Mouse (Mus musculus): ENCODE results near the gene Asap3.

DNA sequence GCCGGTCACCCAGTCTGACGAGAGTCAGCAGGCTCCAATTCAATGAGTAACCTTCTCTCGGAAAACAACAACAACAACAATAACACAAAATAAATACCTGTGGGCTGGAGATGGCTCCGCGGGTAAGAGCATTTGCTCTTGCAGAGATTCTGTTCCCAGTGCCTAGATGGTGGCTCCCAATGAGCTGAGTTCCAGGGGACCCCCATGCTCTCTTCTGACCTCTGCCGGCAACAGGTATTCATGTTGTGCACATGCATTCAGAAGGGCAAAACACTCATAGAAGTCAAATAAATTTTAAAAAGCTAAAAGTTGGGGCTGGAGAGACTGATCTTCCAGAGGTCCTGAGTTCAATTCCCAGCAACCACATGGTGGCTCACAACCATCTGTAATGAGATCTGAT, 47.7 kb upstream of the Asap3 start:
- TF ChIP-seq CTCF (IDR thresholded peaks at IDR 0.05; ENCODE audit: low read depth) (peak; percentile 44), EP300 (optimal IDR thresholded peaks at IDR 0.05) (no peak)
